In genomic region chr16:22162512-22163455, GRCm38 (mm10) we compare ENCODE assay signal across 9 mouse cellular contexts. TPM values are rescaled to one million over a fixed set of nuclear protein-coding genes. Genes with fewer than 3 reads are reported as not detected.
DNase-seq lines count a peak whose midpoint lies in the region; ATAC-seq and TF ChIP-seq lines count a peak whose summit lies in the region.
"Had no signal": no experiment of that assay in that cellular context is flagged by ENCODE, and none has a peak within 500 bp of the region (broad histone marks: within the 10 kb centered on the region; RNA-seq: fewer than 3 reads in every experiment).

Igf2bp2 (minus strand) TSS chr16:22163299.

- H3K9ac ChIP-seq in intestine, embryonic 16.5 days (ENCODE audit: low read depth, low read length) = peak within 1 kb of the TSS; percentile 100
- H3K9ac ChIP-seq in liver, embryonic 16.5 days (ENCODE audit: low read depth, low read length) = peak within 1 kb of the TSS; percentile 58
- peak within 1 kb of the TSS; percentile 83 for H3K9ac ChIP-seq in neural tube, embryonic 15.5 days (replicated peaks)

- DNase-seq in layer of hippocampus, adult 2 months (ENCODE audit: low spot score in 2 of 2) = no peak
- DNase-seq in layer of hippocampus, postnatal 25 days (ENCODE audit: extremely low spot score in 1 of 2, low spot score in 1 of 2) = no peak
- DNase-seq in embryo, embryonic 11 days = peak; percentile 87
- DNase-seq in heart, adult 11 months = peak; percentile 94
- DNase-seq in urinary bladder, postnatal 36 days (ENCODE audit: low spot score in 2 of 2) = peak; percentile 53 to 69

- no peaks in the 10 kb centered on the region for H3K36me3 ChIP-seq in intestine, embryonic 16.5 days (ENCODE audit: control insufficient read depth, insufficient read depth, low read length)
- H3K36me3 ChIP-seq in liver, embryonic 16.5 days (ENCODE audit: control insufficient read depth, insufficient read depth) = no peaks in the 10 kb centered on the region
- H3K36me3 ChIP-seq in neural tube, embryonic 15.5 days = no peaks in the 10 kb centered on the region
- H3K36me3 ChIP-seq: G1E had no signal

- no peaks in the 10 kb centered on the region for H3K9me3 ChIP-seq in intestine, embryonic 16.5 days (ENCODE audit: control insufficient read depth, low read length)
- H3K9me3 ChIP-seq in liver, embryonic 16.5 days (replicated peaks; ENCODE audit: control insufficient read depth, low read length) = no peaks in the 10 kb centered on the region
- H3K9me3 ChIP-seq in neural tube, embryonic 15.5 days (replicated peaks) = no peaks in the 10 kb centered on the region

- peak; percentile 89 for ATAC-seq in intestine, embryonic 16.5 days
- ATAC-seq in liver, embryonic 16.5 days (ENCODE audit: low read depth) = peak; percentile 85
- ATAC-seq in neural tube, embryonic 15.5 days (ENCODE audit: low FRiP score) = peak; percentile 80

- H3K4me1 ChIP-seq in intestine, embryonic 16.5 days (ENCODE audit: control insufficient read depth, insufficient read depth, low read length) = 0 out of 2 replicates have a peak, but pooled peaks cover 3% of the 10 kb centered on the region
- H3K4me1 ChIP-seq in liver, embryonic 16.5 days (ENCODE audit: control insufficient read depth, low read depth, low read length) = no peaks in the 10 kb centered on the region
- H3K4me1 ChIP-seq in neural tube, embryonic 15.5 days = peaks cover 21% of the 10 kb centered on the region

- no peak for TF ChIP-seq CTCF in layer of hippocampus, adult 2 months (conservative IDR thresholded peaks at IDR 0.05)

- no peaks in the 10 kb centered on the region for H3K27me3 ChIP-seq in intestine, embryonic 16.5 days (replicated peaks; ENCODE audit: control insufficient read depth, insufficient read depth, low read length)
- peaks cover 52% of the 10 kb centered on the region for H3K27me3 ChIP-seq in liver, embryonic 16.5 days (ENCODE audit: control insufficient read depth, insufficient read depth, low read depth, low read length)
- H3K27me3 ChIP-seq in neural tube, embryonic 15.5 days (replicated peaks) = no peaks in the 10 kb centered on the region

- H3K4me3 ChIP-seq in layer of hippocampus, adult 2 months = peak within 1 kb of the TSS; percentile 51
- peak within 1 kb of the TSS; percentile 99 for H3K4me3 ChIP-seq in intestine, embryonic 16.5 days (ENCODE audit: low read length)
- H3K4me3 ChIP-seq in liver, embryonic 16.5 days (ENCODE audit: low read depth, low read length) = peak within 1 kb of the TSS; percentile 66
- peak within 1 kb of the TSS; percentile 88 for H3K4me3 ChIP-seq in neural tube, embryonic 15.5 days (replicated peaks)

- peak within 1 kb of the TSS; percentile 75 for H3K4me2 ChIP-seq in intestine, embryonic 16.5 days (ENCODE audit: low read depth, low read length)
- peak within 1 kb of the TSS; percentile 59 for H3K4me2 ChIP-seq in liver, embryonic 16.5 days (ENCODE audit: low read depth, low read length)
- peak within 1 kb of the TSS; percentile 92 for H3K4me2 ChIP-seq in neural tube, embryonic 15.5 days

- WGBS in intestine, embryonic 16.5 days = under 1% methylated on average over 99 of the region's 131 CpGs
- WGBS in liver, embryonic 16.5 days (ENCODE audit: insufficient replicate concordance) = under 1% methylated on average over 97 of the region's 131 CpGs
- WGBS in neural tube, embryonic 15.5 days = under 1% methylated on average over 125 of the region's 131 CpGs

- H3K27ac ChIP-seq in layer of hippocampus, adult 2 months = no peak within 1 kb of the TSS
- H3K27ac ChIP-seq in intestine, embryonic 16.5 days (ENCODE audit: low read length) = peak within 1 kb of the TSS; percentile 95
- H3K27ac ChIP-seq in liver, embryonic 16.5 days (ENCODE audit: low read length) = no peak within 1 kb of the TSS
- H3K27ac ChIP-seq in neural tube, embryonic 15.5 days (replicated peaks) = peak within 1 kb of the TSS; percentile 78

RNA-seq across cellular contexts. Expression of gene Igf2bp2, which starts in this region (rescaled TPM):
- total RNA-seq in layer of hippocampus, adult 2 months (2021) = under 1 TPM; 0.27 to 0.54 TPM
- total RNA-seq in layer of hippocampus, postnatal 25 days (2021) = under 1 TPM; 0.33 to 0.42 TPM
- polyA plus RNA-seq in intestine, embryonic 16.5 days (2015; fragmentation: Nextera tagmentation; extraction: Ambion mirVana) = 97.7 and 98.1 TPM in 2 replicates
- polyA plus RNA-seq in liver, embryonic 16.5 days (2015; fragmentation: Nextera tagmentation; extraction: Ambion mirVana) = 8.3 and 8.5 TPM in 2 replicates
- polyA plus RNA-seq in neural tube, embryonic 15.5 days (2015; fragmentation: Nextera tagmentation; extraction: Ambion mirVana) = 15.5 and 30.4 TPM in 2 replicates

Comparison
In these comparisons a context has a peak if more than half of its experiments do, and no peak if none do; other contexts are left out.
1. DNase-seq: peak in embryo, embryonic 11 days (single experiment), heart, adult 11 months (single experiment) and urinary bladder, postnatal 36 days (2 of 2); none in layer of hippocampus, adult 2 months (0 of 2) and layer of hippocampus, postnatal 25 days (0 of 2).
2. H3K27ac ChIP-seq: peak in intestine, embryonic 16.5 days (single experiment) and neural tube, embryonic 15.5 days (single experiment); none in layer of hippocampus, adult 2 months (single experiment) and liver, embryonic 16.5 days (single experiment).
3. Peak in every context shown above with its lines, with median percentiles within 50 percentile points of each other: H3K4me3 ChIP-seq, ATAC-seq, H3K4me2 ChIP-seq and H3K9ac ChIP-seq.